26 mouse cellular contexts compared by ENCODE assay signal in the genomic region with DNA sequence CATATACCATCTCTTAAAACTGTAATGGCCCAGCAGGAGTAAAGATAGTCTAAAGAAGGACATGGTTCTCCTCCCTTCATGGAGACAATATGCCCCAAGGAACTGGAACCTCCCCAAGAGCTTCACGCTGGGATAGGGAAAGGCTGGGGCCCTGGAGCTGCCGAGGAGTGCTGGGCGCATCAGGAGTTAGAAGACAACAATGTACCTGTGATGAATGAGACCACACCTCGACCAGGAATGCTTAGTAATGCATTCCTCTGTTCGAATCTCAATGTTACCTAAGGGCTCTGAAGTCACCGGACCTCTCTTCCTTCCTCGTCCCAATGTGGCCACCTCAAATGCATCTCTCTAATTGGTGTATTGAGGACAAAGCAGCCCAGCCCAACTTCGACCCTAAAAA.
"Had no signal": no experiment of that assay in that cellular context is flagged by ENCODE, and none has a peak within 500 bp of the region (broad histone marks: within the 10 kb centered on the region; RNA-seq: fewer than 3 reads in every experiment).

No protein-coding gene starts in this region.

- H3K9me3 ChIP-seq: heart, embryonic 10.5 days; hindbrain, embryonic 12.5 days; intestine, embryonic 15.5 days; limb, embryonic 15.5 days had no signal

- H3K9ac ChIP-seq: heart, embryonic 12.5 days; hindbrain, embryonic 12.5 days; hindbrain, embryonic 14.5 days; intestine, embryonic 15.5 days; limb, embryonic 13.5 days; limb, embryonic 15.5 days; liver, embryonic 12.5 days; liver, embryonic 14.5 days had no signal

- H3K4me1 ChIP-seq: heart, embryonic 10.5 days; heart, embryonic 12.5 days; hindbrain, embryonic 10.5 days; hindbrain, embryonic 12.5 days; intestine, embryonic 15.5 days; limb, embryonic 13.5 days; limb, embryonic 15.5 days; liver, embryonic 12.5 days had no signal

- H3K36me3 ChIP-seq: heart, embryonic 10.5 days; heart, embryonic 12.5 days; hindbrain, embryonic 10.5 days; hindbrain, embryonic 12.5 days; intestine, embryonic 15.5 days; limb, embryonic 13.5 days; limb, embryonic 15.5 days; liver, embryonic 12.5 days had no signal

- H3K4me3 ChIP-seq: gastrocnemius, adult 2 months; heart, embryonic 10.5 days; heart, embryonic 12.5 days; hindbrain, embryonic 10.5 days; hindbrain, embryonic 12.5 days; intestine, embryonic 15.5 days; layer of hippocampus, adult 2 months; left cerebral cortex, adult 2 months; limb, embryonic 13.5 days; limb, embryonic 15.5 days; liver, embryonic 12.5 days had no signal

- H3K27ac ChIP-seq: gastrocnemius, adult 2 months; heart, embryonic 10.5 days; hindbrain, embryonic 10.5 days; hindbrain, embryonic 12.5 days; hindbrain, embryonic 14.5 days; intestine, embryonic 15.5 days; layer of hippocampus, adult 2 months; left cerebral cortex, adult 2 months; limb, embryonic 13.5 days; limb, embryonic 15.5 days; liver, embryonic 12.5 days; liver, embryonic 14.5 days had no signal

- H3K27me3 ChIP-seq: heart, embryonic 12.5 days; hindbrain, embryonic 12.5 days; intestine, embryonic 15.5 days; limb, embryonic 13.5 days; limb, embryonic 15.5 days; liver, embryonic 12.5 days had no signal

- DNase-seq: gastrocnemius, adult 2 months; gastrocnemius, postnatal 10 days; gastrocnemius, postnatal 25 days; heart, adult 18-20 months; heart, postnatal 10 days; heart, postnatal 4 days; kidney, adult 18-20 months; kidney, adult 8-10 months; kidney, postnatal 10 days; kidney, postnatal 25 days; kidney, postnatal 4 days had no signal

- ATAC-seq: hindbrain, embryonic 16.5 days; inflammation-experienced regulatory T-cells, adult 6 months; intestine, embryonic 15.5 days; intestine, postnatal 0 days; liver, embryonic 12.5 days had no signal

- H3K4me2 ChIP-seq: heart, embryonic 12.5 days; hindbrain, embryonic 12.5 days; hindbrain, embryonic 14.5 days; intestine, embryonic 15.5 days; limb, embryonic 13.5 days; limb, embryonic 15.5 days; liver, embryonic 12.5 days had no signal
